Mouse (Mus musculus) C2C12 (cell line): Measurements from ENCODE around the gene Haspin.

Experiments used
- CTCF ChIP-seq: IDR thresholded peaks from one replicate; pipeline ENCODE4 v1.5.1; 2011; ENCODE audit not compliant: control insufficient read depth, insufficient read depth, insufficient read length
- MYOD1 ChIP-seq: IDR thresholded peaks from one replicate; pipeline ENCODE4 v1.6.1; 2011; ENCODE audit warnings: low read depth; ENCODE audit not compliant: control insufficient read depth, insufficient read length
- MYOG ChIP-seq: IDR thresholded peaks from one replicate; pipeline ENCODE4 v1.6.1; 2011; ENCODE audit not compliant: control insufficient read depth, insufficient read length; ENCODE audit errors: extremely low read depth
- USF1 ChIP-seq: IDR thresholded peaks from one replicate; pipeline ENCODE4 v1.6.1; 2011; ENCODE audit warnings: low read depth, mild to moderate bottlenecking, control low read depth, moderate library complexity

DNA sequence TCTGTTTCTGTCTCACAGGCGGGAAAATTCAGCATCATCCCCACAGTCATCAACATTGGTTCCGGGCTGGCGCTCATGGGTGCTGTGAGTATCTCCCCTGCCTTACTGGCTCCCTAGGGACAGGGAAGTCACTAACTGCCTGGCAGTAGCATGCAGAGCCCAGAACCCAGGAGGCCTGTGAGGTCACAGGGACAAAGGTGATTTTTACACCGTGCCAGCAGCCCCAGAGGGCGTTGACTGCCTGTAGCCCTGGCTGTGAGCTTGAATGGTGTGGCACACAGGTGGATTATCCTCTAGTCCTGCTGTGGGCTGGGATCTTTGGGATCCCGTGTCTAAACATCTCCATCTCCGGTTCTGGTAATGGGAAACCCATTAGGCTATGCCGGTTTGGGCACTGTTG lies 30.0 kb upstream of the Haspin start:
- no peak for TF ChIP-seq CTCF
- TF ChIP-seq USF1, result no peak
- TF ChIP-seq MYOG, result no peak
- no peak for TF ChIP-seq MYOD1
